ENCODE assay signal across 12 mouse cellular contexts in genomic region chr11:116142211-116142991, GRCm38 (mm10). TPM values are rescaled to one million over a fixed set of nuclear protein-coding genes. Genes with fewer than 3 reads are reported as not detected.
DNase-seq lines count a peak whose midpoint lies in the region.
"Had no signal": no experiment of that assay in that cellular context is flagged by ENCODE, and none has a peak within 500 bp of the region (broad histone marks: within the 10 kb centered on the region; RNA-seq: fewer than 3 reads in every experiment).

No protein-coding gene starts in this region.

- DNase-seq in lung, postnatal 10 days = peak; percentile 13
- no peak for DNase-seq in lung, adult 18-20 months
- DNase-seq in MN1 (ENCODE audit: low spot score) = peak; percentile 48
- DNase-seq in spleen, postnatal 36 days (ENCODE audit: low spot score in 2 of 2) = peak; percentile 38 to 62
- no peak for DNase-seq in kidney, postnatal 25 days
- no peak for DNase-seq in thymus, adult 18-20 months
- no peak for DNase-seq in right cerebral cortex, postnatal 10 days (ENCODE audit: low spot score in 2 of 2)
- DNase-seq: gastrocnemius, postnatal 10 days; thymus, postnatal 14 days had no signal

- H3K4me3 ChIP-seq in erythroblast, embryonic 14.5 days (replicated peaks) = peak overlapping the region; percentile 30
- H3K4me3 ChIP-seq: hindbrain, embryonic 15.5 days; limb, embryonic 15.5 days had no signal

- H3K4me1 ChIP-seq in erythroblast, embryonic 14.5 days (ENCODE audit: control insufficient read depth) = peaks cover 76% of the 10 kb centered on the region

- no peaks in the 10 kb centered on the region for H3K9me3 ChIP-seq in erythroblast, embryonic 14.5 days (ENCODE audit: control insufficient read depth, low read length)
- H3K9me3 ChIP-seq: hindbrain, embryonic 15.5 days; limb, embryonic 15.5 days had no signal

- H3K27me3 ChIP-seq in erythroblast, embryonic 14.5 days (ENCODE audit: control insufficient read depth) = no peaks in the 10 kb centered on the region
- H3K27me3 ChIP-seq: hindbrain, embryonic 15.5 days; limb, embryonic 15.5 days had no signal

- peaks cover 60% of the 10 kb centered on the region for H3K36me3 ChIP-seq in erythroblast, embryonic 14.5 days (ENCODE audit: control insufficient read depth)

RNA-seq across cellular contexts. Expression of gene Mrpl38, which starts 3.7 kb away (rescaled TPM):
- polyA plus RNA-seq in erythroblast, embryonic 14.5 days (2012) = 7.7 and 8.4 TPM in 2 replicates

RNA-seq across cellular contexts. Expression of gene Trim65, which starts 11.5 kb away (rescaled TPM):
- 0.04 and 0.08 TPM in 2 replicates for polyA plus RNA-seq in erythroblast, embryonic 14.5 days (2012)

RNA-seq across cellular contexts. Expression of gene Trim47, which starts 15.4 kb away (rescaled TPM):
- 0.10 and 0.17 TPM in 2 replicates for polyA plus RNA-seq in erythroblast, embryonic 14.5 days (2012)

RNA-seq across cellular contexts. Expression of gene Fbf1, which starts 25.6 kb away (rescaled TPM):
- polyA plus RNA-seq in erythroblast, embryonic 14.5 days (2012) = 1.1 and 1.3 TPM in 2 replicates

RNA-seq across cellular contexts. Expression of gene Wbp2, which starts 55.6 kb away (rescaled TPM):
- polyA plus RNA-seq in erythroblast, embryonic 14.5 days (2012) = 142 and 153 TPM in 2 replicates

Comparison
In these comparisons a context has a peak if more than half of its experiments do, and no peak if none do; other contexts are left out.
1. DNase-seq: peak in lung, postnatal 10 days (single experiment), MN1 (single experiment) and spleen, postnatal 36 days (2 of 2); none in lung, adult 18-20 months (0 of 2), kidney, postnatal 25 days (0 of 2), thymus, adult 18-20 months (0 of 2) and right cerebral cortex, postnatal 10 days (0 of 2).